ENCODE assay signal across 9 mouse cellular contexts in genomic region chr11:101448899-101449298, GRCm38 (mm10). TPM values are rescaled to one million over a fixed set of nuclear protein-coding genes. Genes with fewer than 3 reads are reported as not detected.
A peak's percentile ranks its signal among the peaks of the same experiment; 100 is the strongest.
DNase-seq lines count a peak whose midpoint lies in the region; ATAC-seq and TF ChIP-seq lines count a peak whose summit lies in the region.
"Had no signal": no experiment of that assay in that cellular context is flagged by ENCODE, and none has a peak within 500 bp of the region (broad histone marks: within the 10 kb centered on the region; RNA-seq: fewer than 3 reads in every experiment).

No protein-coding gene starts in this region.

- H3K4me2 ChIP-seq in heart, embryonic 14.5 days (ENCODE audit: low read length), result peak overlapping the region; percentile 62

- no peaks in the 10 kb centered on the region for H3K9me3 ChIP-seq in heart, embryonic 14.5 days (ENCODE audit: control insufficient read depth, low read length)
- H3K9me3 ChIP-seq in midbrain, embryonic 10.5 days (replicated peaks), result no peaks in the 10 kb centered on the region
- H3K9me3 ChIP-seq: forebrain, embryonic 13.5 days had no signal

- H3K79me2 ChIP-seq in C2C12 (ENCODE audit: control insufficient read depth, insufficient read depth), result peaks cover 61% of the 10 kb centered on the region

- peak overlapping the region; percentile 45 to 66 for H3K4me3 ChIP-seq in heart, embryonic 14.5 days (ENCODE audit: control insufficient read depth in 1 of 2, insufficient read depth in 1 of 2, low read depth in 1 of 2, low read length in 2 of 2)
- peak overlapping the region; percentile 44 for H3K4me3 ChIP-seq in C2C12 (ENCODE audit: insufficient read depth, poor library complexity, severe bottlenecking)
- H3K4me3 ChIP-seq in midbrain, embryonic 10.5 days, result no peak overlapping the region

- peaks cover 21% of the 10 kb centered on the region for H3K36me3 ChIP-seq in heart, embryonic 14.5 days (ENCODE audit: control insufficient read depth, insufficient read depth, low read length)
- H3K36me3 ChIP-seq in C2C12 (ENCODE audit: control insufficient read depth, insufficient read depth), result peaks cover 26% of the 10 kb centered on the region
- peaks cover 28% of the 10 kb centered on the region for H3K36me3 ChIP-seq in midbrain, embryonic 10.5 days

- WGBS in heart, embryonic 14.5 days, result 70% methylated on average over 4 of the region's 4 CpGs
- WGBS in midbrain, embryonic 10.5 days, result 85% methylated on average over 4 of the region's 4 CpGs

- H3ac ChIP-seq in C2C12 (ENCODE audit: control insufficient read depth, insufficient read length, low read depth), result peak overlapping the region; percentile 2

- peaks cover 24% of the 10 kb centered on the region for H3K79me3 ChIP-seq in C2C12 (ENCODE audit: low read depth)

- peaks cover 0 to 14% of the 10 kb centered on the region in 2 experiments; a peak in 2 of 4 replicates for H3K4me1 ChIP-seq in heart, embryonic 14.5 days (ENCODE audit: control insufficient read depth in 2 of 2, insufficient read depth in 2 of 2, low read length in 2 of 2)
- peaks cover 10% of the 10 kb centered on the region for H3K4me1 ChIP-seq in midbrain, embryonic 10.5 days

- no peak for TF ChIP-seq CTCF in C2C12 (IDR thresholded peaks at IDR 0.05; ENCODE audit: control insufficient read depth, insufficient read depth, insufficient read length)

- peak overlapping the region in 1 of 2 experiments; percentile 64; a peak in 2 of 4 replicates for H3K27ac ChIP-seq in heart, embryonic 14.5 days (replicated peaks in 1 of 2; ENCODE audit: control insufficient read depth in 1 of 2, insufficient read depth in 1 of 2, low read depth in 2 of 2, low read length in 2 of 2)
- no peak overlapping the region for H3K27ac ChIP-seq in midbrain, embryonic 10.5 days (replicated peaks)
- H3K27ac ChIP-seq: forebrain, embryonic 13.5 days had no signal

- peak overlapping the region; percentile 69 for H3K9ac ChIP-seq in heart, embryonic 14.5 days (ENCODE audit: low read length)
- H3K9ac ChIP-seq: forebrain, embryonic 13.5 days had no signal

- DNase-seq in heart, adult 8-10 months (ENCODE audit: low spot score), result no peak
- DNase-seq in lung, postnatal 36 days, result peak; percentile 21
- no peak for DNase-seq in midbrain, embryonic 10.5 days (ENCODE audit: low spot score)
- DNase-seq in gastrocnemius, adult 8-10 months (ENCODE audit: low spot score in 2 of 2), result no peak
- DNase-seq in layer of hippocampus, adult 11-12 months (ENCODE audit: low spot score), result no peak

- H3K27me3 ChIP-seq in heart, embryonic 14.5 days (ENCODE audit: control insufficient read depth, insufficient read depth, low read length), result no peaks in the 10 kb centered on the region
- no peaks in the 10 kb centered on the region for H3K27me3 ChIP-seq in C2C12 (ENCODE audit: control insufficient read depth, insufficient read depth, insufficient read length)
- no peaks in the 10 kb centered on the region for H3K27me3 ChIP-seq in midbrain, embryonic 10.5 days (ENCODE audit: low read depth, poor library complexity, severe bottlenecking)
- H3K27me3 ChIP-seq: forebrain, embryonic 13.5 days had no signal

- no peak for ATAC-seq in heart, embryonic 14.5 days (ENCODE audit: insufficient number of reproducible peaks, insufficient read depth, low FRiP score, low read depth)
- peak; percentile 77 for ATAC-seq in erythroblast, adult 5-6 weeks (replicated peaks; ENCODE audit: low FRiP score, poor library complexity, severe bottlenecking)
- ATAC-seq: forebrain, embryonic 13.5 days had no signal

TF ChIP-seq in C2C12, 6 proteins besides CTCF, POLR2A, EP300 and RAD21:
- TF ChIP-seq CEBPB (IDR thresholded peaks at IDR 0.05; ENCODE audit: low read depth) (no peak), MYOD1 (IDR thresholded peaks at IDR 0.05; ENCODE audit: control insufficient read depth, insufficient read length, low read depth) (no peak), MAX (IDR thresholded peaks at IDR 0.05) (no peak), USF1 (IDR thresholded peaks at IDR 0.05; ENCODE audit: low read depth) (no peak), MYOG (IDR thresholded peaks at IDR 0.05; ENCODE audit: control insufficient read depth, extremely low read depth, insufficient read length) (no peak), FOSL1 (IDR thresholded peaks at IDR 0.05; ENCODE audit: insufficient read depth, low read length, poor library complexity, severe bottlenecking) (no peak)

RNA-seq across cellular contexts. Expression of gene Ifi35, which starts 0.7 kb away (rescaled TPM):
- polyA plus RNA-seq in heart, embryonic 14.5 days (2014; fragmentation: Nextera tagmentation; extraction: Ambion mirVana), result 17.1 and 17.3 TPM in 2 replicates
- 10 to 100 TPM; 13.4 to 14.6 (median 13.9) TPM for total RNA-seq in heart, adult 8-10 months (2022)
- polyA plus RNA-seq in C2C12 (2012; fragmentation: generic; extraction: Trizol), result 23.4 TPM
- 71.9 and 78.0 TPM in 2 replicates for total RNA-seq in erythroblast, adult 5-6 weeks (2015; ENCODE audit: low replicate concordance)
- total RNA-seq in erythroblast, adult 5-6 weeks (2017; ENCODE audit: low replicate concordance), result 62.4 and 81.0 TPM in 2 replicates
- polyA plus RNA-seq in midbrain, embryonic 10.5 days (2016; fragmentation: Nextera tagmentation; extraction: Ambion mirVana), result 3.2 and 4.0 TPM in 2 replicates
- 1 to 10 TPM; 7.4 to 9.7 (median 8.7) TPM for total RNA-seq in gastrocnemius, adult 8-10 months (2022)

RNA-seq across cellular contexts. Expression of gene Rpl27, which starts 6.8 kb away (rescaled TPM):
- polyA plus RNA-seq in heart, embryonic 14.5 days (2014; fragmentation: Nextera tagmentation; extraction: Ambion mirVana), result 245 and 260 TPM in 2 replicates
- 10 to 100 TPM; 29.2 to 41.5 (median 39.2) TPM for total RNA-seq in heart, adult 8-10 months (2022)
- polyA plus RNA-seq in C2C12 (2012; fragmentation: generic; extraction: Trizol), result 2,812 TPM
- total RNA-seq in erythroblast, adult 5-6 weeks (2015; ENCODE audit: low replicate concordance), result 108 and 182 TPM in 2 replicates
- 176 and 239 TPM in 2 replicates for total RNA-seq in erythroblast, adult 5-6 weeks (2017; ENCODE audit: low replicate concordance)
- 382 and 448 TPM in 2 replicates for polyA plus RNA-seq in midbrain, embryonic 10.5 days (2016; fragmentation: Nextera tagmentation; extraction: Ambion mirVana)
- total RNA-seq in gastrocnemius, adult 8-10 months (2022), result 10 to 100 TPM; 20.8 to 47.8 (median 31.7) TPM

RNA-seq across cellular contexts. Expression of gene Rnd2, which starts 15.9 kb away (rescaled TPM):
- polyA plus RNA-seq in heart, embryonic 14.5 days (2014; fragmentation: Nextera tagmentation; extraction: Ambion mirVana), result 5.4 and 9.0 TPM in 2 replicates
- 1 to 10 TPM; 5.3 to 7.5 (median 6.2) TPM for total RNA-seq in heart, adult 8-10 months (2022)
- polyA plus RNA-seq in C2C12 (2012; fragmentation: generic; extraction: Trizol), result 19.2 TPM
- not detected in 2 replicates for total RNA-seq in erythroblast, adult 5-6 weeks (2015; ENCODE audit: low replicate concordance)
- total RNA-seq in erythroblast, adult 5-6 weeks (2017; ENCODE audit: low replicate concordance), result 1.4 TPM in 1 of 2 replicates, not detected in the other
- 38.8 and 57.7 TPM in 2 replicates for polyA plus RNA-seq in midbrain, embryonic 10.5 days (2016; fragmentation: Nextera tagmentation; extraction: Ambion mirVana)
- total RNA-seq in gastrocnemius, adult 8-10 months (2022), result 1 to 10 TPM; 2.4 to 3.9 (median 3.5) TPM

RNA-seq across cellular contexts. Expression of gene Vat1, which starts 17.1 kb away (rescaled TPM):
- polyA plus RNA-seq in heart, embryonic 14.5 days (2014; fragmentation: Nextera tagmentation; extraction: Ambion mirVana), result 24.7 and 31.6 TPM in 2 replicates
- total RNA-seq in heart, adult 8-10 months (2022), result 10 to 100 TPM; 20.6 to 23.2 (median 21.8) TPM
- 306 TPM for polyA plus RNA-seq in C2C12 (2012; fragmentation: generic; extraction: Trizol)
- 12.3 and 16.1 TPM in 2 replicates for total RNA-seq in erythroblast, adult 5-6 weeks (2015; ENCODE audit: low replicate concordance)
- 6.7 and 8.1 TPM in 2 replicates for total RNA-seq in erythroblast, adult 5-6 weeks (2017; ENCODE audit: low replicate concordance)
- 36.1 and 47.7 TPM in 2 replicates for polyA plus RNA-seq in midbrain, embryonic 10.5 days (2016; fragmentation: Nextera tagmentation; extraction: Ambion mirVana)
- total RNA-seq in gastrocnemius, adult 8-10 months (2022), result 10 to 100 TPM in 2 of 4 experiments, 1 to 10 TPM in 2; 7.9 to 14.0 (median 9.8) TPM

RNA-seq across cellular contexts. Expression of gene Ptges3l, which starts 23.8 kb away (rescaled TPM):
- 81.7 and 96.0 TPM in 2 replicates for polyA plus RNA-seq in heart, embryonic 14.5 days (2014; fragmentation: Nextera tagmentation; extraction: Ambion mirVana)
- 10 to 100 TPM; 46.5 to 67.8 (median 61.1) TPM for total RNA-seq in heart, adult 8-10 months (2022)
- polyA plus RNA-seq in C2C12 (2012; fragmentation: generic; extraction: Trizol), result 19.2 TPM
- total RNA-seq in erythroblast, adult 5-6 weeks (2015; ENCODE audit: low replicate concordance), result 2.9 TPM in 1 of 2 replicates, not detected in the other
- total RNA-seq in erythroblast, adult 5-6 weeks (2017; ENCODE audit: low replicate concordance), result not detected in 2 replicates
- polyA plus RNA-seq in midbrain, embryonic 10.5 days (2016; fragmentation: Nextera tagmentation; extraction: Ambion mirVana), result 2.4 and 3.7 TPM in 2 replicates
- total RNA-seq in gastrocnemius, adult 8-10 months (2022), result 10 to 100 TPM; 82.1 to 86.1 (median 84.0) TPM

Comparison
In these comparisons a context has a peak if more than half of its experiments do, and no peak if none do; other contexts are left out.
1. RNA of gene Ifi35, which starts 0.7 kb away (total RNA-seq): 62.4 to 81.0 TPM in erythroblast, adult 5-6 weeks; 13.4 to 14.6 TPM in heart, adult 8-10 months and 7.4 to 9.7 TPM in gastrocnemius, adult 8-10 months; every median in the first group is over 4 times any median in the second.